Mouse (Mus musculus) c-Kit-positive CD71-positive TER-119-negative erythroid progenitor cells, embryonic 14.5 days (primary cell): ENCODE measurements around the gene Cacna1c.
"Not testable (repeated sequence)": the region's sequence is repeated elsewhere in the genome, so short reads cannot be mapped to it uniquely, and the experiment has no call there.

Experiments used
- DNase-seq: peaks from one replicate; pipeline ENCODE4 v3.0.0-alpha.2; 2013; ENCODE audit warnings: low read depth

Cacna1c gene

DNA sequence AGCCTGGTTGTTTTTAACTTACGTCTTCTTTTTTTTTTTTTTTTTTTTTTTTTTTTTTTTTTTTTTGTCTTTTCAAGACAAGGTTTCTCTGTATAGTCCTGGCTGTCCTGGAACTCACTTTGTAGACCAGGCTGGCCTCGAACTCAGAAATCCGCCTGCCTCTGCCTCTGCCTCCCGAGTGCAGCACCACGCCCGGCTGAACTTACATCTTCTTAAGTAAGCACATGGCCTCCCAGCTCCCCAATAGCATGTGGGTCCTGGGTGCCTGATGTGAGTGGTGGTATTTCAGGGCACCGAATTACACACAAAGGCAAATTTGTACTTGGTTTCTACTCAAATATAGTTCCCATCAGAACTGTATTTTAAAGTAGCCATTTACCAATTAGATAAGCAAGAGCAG lies 9.8 kb upstream of the Cacna1c start:
- not testable (repeated sequence) for DNase-seq

- DNase-seq = no peak
Observed at GRCm38 (mm10) chr6:119204915-119205314, 8.7 kb upstream of the Cacna1c start.

- no peak for DNase-seq
Observed at GRCm38 (mm10) chr6:119204286-119204685, 8.1 kb upstream of the Cacna1c start.

GRCm38 (mm10) chr6:119201575-119201974 lies 5.4 kb upstream of the Cacna1c start:
- DNase-seq = no peak

DNA sequence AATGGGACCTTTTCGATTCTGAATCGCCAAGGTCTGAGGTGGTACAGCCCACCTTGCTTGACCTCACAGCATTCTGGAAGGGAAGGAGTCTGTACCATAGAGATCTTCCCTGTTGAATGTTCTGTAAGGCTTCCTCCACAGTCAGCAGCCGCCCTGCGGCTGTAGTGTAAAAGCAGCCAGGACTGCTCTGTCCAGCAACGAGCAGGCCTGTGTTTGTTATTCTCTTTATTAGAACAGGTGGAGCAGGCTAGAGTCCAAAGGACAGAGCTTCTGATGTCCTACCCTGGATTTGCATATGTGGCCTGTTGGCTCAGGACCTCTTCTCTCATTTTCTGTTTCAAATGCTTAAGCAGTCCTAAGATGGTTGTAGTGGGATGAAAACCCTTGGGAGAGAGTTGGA lies 4.1 kb upstream of the Cacna1c start:
- DNase-seq = no peak

GRCm38 (mm10) chr6:119199274-119199879 lies 3.2 kb upstream of the Cacna1c start:
- DNase-seq = no peak

- no peak for DNase-seq
Observed at GRCm38 (mm10) chr6:119198534-119199273, 2.5 kb upstream of the Cacna1c start.

DNA sequence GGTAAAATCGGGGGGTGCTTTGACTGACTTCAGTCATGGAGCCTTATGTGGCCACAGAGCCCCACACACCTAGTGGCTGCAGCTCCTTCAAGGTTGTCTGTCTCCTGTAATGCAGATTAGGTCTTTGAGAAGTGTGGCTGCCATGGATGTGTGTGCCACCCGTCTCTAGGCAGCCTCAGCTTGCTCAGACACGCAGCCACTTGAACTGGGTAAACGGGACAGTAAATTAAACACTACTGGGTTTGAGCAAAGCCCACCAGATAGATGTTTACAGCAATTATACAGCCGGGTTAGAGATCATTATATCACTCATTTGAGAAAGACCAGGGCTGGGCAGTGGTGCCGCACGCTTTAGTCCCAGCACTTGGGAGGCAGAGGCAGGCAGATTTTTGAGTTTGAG lies 1.6 kb downstream of the Cacna1c start:
- no peak for DNase-seq

DNA sequence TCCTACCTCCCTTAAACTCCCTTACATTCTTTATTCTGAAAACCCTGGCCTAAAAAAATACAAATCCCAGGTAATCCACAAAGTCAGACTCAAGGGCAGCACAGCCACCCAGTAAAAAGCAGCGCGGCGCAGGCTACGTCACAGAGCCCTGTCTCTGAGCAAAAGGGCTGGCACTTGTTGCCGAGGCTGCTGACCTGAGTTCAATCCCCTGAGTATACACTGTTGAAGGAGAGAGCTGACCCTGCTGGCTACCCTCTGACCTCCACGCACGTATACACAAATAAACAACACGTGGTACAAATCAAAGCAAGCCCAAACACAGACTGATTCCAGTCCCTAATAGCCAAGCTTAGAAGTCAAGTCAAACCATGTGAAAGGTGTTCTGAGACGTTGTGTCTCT lies 2.1 kb downstream of the Cacna1c start:
- no peak for DNase-seq

- no peak for DNase-seq
Observed at GRCm38 (mm10) chr6:119193571-119194154, 2.6 kb downstream of the Cacna1c start.

- no peak for DNase-seq
Observed at GRCm38 (mm10) chr6:119191478-119191877, 4.7 kb downstream of the Cacna1c start.

GRCm38 (mm10) chr6:119187631-119188030 lies 8.6 kb downstream of the Cacna1c start:
- no peak for DNase-seq

DNA sequence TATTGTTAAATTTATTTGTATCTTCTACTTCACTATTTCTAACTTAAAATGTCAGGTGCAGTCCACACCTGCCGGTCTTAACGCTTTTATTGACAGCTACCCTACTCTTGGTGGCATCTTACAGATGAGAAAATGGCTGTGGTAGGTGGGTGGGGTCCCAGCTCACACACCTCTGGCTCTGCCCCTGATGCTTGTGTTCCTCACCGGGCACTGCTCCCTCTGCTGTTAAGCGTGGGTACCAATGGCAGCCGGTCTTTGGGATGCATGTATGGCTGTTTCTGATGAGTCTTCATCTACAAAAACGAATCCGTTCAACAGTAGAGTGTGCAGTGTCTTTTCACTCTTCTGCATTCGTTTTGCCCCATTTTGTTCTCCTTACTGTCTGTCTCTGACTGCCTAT lies 9.6 kb downstream of the Cacna1c start:
- DNase-seq = no peak

GRCm38 (mm10) chr6:119183781-119184180 lies 12.4 kb downstream of the Cacna1c start:
- DNase-seq = no peak

DNA sequence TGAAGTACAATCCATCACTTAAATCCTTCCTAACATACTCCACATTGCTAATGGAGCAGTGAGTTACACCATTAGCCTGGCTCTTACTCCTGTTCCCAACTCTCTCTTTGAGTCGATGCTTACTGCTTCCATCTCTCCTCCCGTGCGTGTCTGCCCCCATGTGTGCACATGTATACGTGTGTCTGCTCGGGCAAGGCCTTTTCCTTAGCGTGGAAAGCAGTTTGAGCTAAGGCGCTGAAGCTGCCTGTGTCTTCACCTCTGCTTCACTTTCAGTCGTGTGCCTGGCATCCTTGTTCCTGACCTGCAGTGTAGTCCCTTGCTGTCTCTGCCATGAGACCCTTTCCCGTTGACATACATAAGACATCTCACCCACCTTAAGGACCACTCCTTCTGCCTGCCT lies 14.0 kb downstream of the Cacna1c start:
- no peak for DNase-seq

DNA sequence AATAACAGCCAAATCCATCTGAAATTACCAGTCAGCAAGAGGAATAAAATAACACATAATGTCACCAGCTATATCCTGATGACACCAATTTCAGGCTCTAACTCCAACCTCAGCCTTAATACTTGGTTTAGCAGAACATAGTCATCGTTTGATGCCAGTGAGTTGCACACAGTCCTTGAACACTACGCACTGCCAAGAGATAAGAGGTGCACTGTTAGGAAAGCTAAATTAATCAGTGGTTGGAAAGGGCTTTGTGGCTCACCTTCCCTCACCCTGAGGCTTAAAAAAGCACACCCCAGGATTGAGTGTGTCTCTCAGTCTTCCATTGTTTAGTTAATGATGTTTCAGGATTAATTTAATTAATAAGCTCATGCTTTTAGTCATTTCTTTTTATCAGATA lies 16.0 kb downstream of the Cacna1c start:
- no peak for DNase-seq

DNA sequence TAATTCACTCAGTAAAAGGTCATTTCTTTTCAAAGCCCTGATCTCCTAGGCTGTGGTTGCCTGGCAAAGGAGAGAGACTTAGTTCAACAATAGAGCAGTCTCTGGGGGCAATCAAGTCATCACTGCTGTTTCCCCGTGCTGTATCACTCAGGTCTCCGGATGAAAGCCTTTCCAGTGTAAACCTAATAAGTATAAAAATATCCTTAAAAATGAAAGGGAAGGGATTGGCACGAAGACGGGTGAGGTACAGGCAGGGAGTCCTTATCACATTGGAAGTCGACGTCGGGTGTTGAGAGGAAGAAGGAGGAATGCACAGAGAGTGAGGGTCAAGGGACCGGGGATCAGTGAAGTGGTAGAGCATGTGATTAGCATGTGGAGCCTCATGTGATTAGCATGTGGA lies 19.1 kb downstream of the Cacna1c start:
- no peak for DNase-seq

DNA sequence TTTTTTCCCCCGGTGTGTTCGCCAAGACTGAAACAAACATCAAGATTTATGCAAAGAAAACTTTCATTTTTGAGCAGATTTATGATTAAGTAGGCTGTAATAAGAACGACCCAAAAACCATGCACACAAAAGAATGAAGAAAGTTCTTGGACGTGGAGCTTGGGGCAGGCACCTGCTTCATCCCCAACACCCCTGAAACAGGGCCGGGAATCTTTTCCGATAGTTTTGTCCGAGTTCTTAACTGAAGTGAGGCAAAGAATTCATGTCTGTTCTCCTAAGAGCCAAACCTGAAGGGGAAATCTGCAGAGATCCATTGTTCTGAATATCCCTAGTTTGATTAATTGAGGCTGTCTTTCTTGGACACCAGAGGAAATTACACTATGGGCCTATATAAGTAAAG lies 20.1 kb downstream of the Cacna1c start:
- DNase-seq = no peak

GRCm38 (mm10) chr6:119175078-119175853 lies 21.0 kb downstream of the Cacna1c start, which contains the start of gene Dcp1b:
Gene Dcp1b (plus strand): TSS chr6:119175253.
- DNase-seq = peak; percentile 89

DNA sequence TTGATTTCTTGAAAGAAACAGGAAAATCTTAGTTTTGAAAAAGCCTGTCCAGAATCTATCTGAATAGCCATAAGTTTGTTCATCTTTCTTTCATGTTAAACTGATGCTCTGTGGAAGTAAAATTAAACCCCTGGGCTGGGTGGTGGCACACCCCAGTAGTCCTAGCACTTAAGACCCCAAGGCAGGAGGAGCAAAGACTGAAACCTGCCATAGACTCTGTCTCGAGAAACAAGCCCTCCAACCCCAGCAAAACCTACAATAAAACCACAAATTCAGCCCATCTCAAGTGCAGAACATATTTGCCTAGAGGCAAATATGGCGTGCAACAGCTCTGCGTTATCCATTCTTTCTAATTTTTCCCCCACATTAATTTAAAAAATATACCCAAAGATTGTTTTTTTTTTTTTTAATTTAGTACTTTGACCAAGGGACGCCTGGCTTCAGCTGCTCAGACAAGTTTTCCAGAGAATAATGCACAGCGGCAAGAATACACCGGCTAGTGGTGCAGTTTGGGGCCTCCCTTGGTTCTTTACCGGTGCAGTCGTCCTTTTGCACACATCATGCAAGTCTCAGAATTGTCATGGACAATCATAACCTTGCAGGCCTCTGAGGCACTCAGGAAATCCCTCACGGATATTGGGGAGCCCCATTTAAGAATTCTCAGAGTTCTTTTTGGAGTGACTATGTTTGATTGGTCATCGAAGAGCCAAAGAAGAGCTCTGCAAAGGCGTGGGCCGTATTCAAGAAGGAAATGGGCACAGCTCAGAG lies 21.7 kb downstream of the Cacna1c start:
- no peak for DNase-seq

GRCm38 (mm10) chr6:119165677-119166076 lies 30.5 kb downstream of the Cacna1c start:
- DNase-seq = no peak

DNA sequence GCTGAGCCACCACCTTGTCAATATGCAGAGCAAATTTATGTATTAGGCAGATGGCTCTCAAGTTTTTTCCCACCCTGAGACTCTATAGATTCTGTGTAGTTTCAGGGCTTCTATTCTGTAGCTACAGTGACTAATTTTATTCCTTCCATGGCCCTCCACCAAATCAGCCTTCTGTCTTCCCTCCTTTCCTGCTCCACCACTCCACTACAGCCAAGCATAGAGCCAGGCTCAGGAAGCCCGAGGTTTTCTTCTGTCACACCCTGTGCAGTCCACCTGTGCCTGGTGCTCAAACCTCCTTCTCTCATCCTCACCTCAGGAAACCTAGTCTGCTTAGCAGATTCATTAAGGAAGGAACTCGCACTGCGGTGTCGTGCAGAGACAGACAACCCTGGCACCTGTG lies 51.1 kb downstream of the Cacna1c start:
- no peak for DNase-seq
